Mouse (Mus musculus): Measurements from ENCODE around the gene Zzef1.

Zzef1 gene

GRCm38 (mm10) chr11:72806556-72806955, 10.5 kb downstream of the Zzef1 start:
- DNase-seq (ENCODE audit: extremely low spot score, low spot score), result no peak

- DNase-seq (ENCODE audit: extremely low spot score, low spot score), result no peak
Measured at GRCm38 (mm10) chr11:72807992-72808391, 12.0 kb downstream of the Zzef1 start.

DNA sequence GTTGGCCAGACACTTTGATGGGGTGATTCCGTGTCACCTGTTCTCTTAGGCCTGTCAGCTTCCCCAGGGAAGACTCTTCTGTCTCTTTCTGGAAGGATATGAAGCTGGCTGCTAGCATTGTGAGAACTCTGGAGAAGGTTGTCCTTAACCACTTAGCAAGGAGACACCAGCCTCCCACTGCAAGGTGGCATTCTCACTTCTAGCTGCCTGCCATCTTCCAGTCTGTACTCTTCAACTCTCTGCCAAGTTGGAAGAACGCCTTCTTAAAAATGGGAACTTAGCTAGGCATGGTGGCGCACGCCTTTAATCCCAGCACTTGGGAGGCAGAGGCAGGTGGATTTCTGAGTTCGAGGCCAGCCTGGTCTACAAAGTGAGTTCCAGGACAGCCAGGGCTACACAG, 17.7 kb downstream of the Zzef1 start:
- no peak for DNase-seq (ENCODE audit: extremely low spot score, low spot score)

DNA sequence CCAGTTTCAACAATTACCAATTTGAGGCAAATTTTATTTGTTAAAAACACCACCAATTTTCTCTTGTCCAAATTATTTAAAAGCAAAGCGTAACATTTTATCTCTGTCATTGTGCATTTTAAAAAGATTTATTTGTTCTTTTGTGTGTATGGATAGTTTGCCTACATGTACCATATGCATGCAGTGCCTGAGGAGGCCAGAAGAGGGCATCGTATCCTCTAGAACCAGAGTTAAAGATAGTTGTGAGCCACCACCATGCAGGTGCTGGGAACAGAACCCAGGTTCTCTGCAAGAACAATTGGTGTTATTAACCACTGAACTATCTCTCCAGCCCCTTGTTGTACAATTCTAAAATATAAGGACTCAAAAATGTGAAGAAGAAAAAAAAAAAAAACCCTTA, 18.2 kb downstream of the Zzef1 start:
- DNase-seq (ENCODE audit: extremely low spot score, low spot score), result no peak

GRCm38 (mm10) chr11:72816859-72817258, 20.8 kb downstream of the Zzef1 start:
- DNase-seq (ENCODE audit: extremely low spot score, low spot score), result no peak

GRCm38 (mm10) chr11:72818067-72818466, 22.0 kb downstream of the Zzef1 start:
- DNase-seq (ENCODE audit: extremely low spot score, low spot score), result no peak

DNA sequence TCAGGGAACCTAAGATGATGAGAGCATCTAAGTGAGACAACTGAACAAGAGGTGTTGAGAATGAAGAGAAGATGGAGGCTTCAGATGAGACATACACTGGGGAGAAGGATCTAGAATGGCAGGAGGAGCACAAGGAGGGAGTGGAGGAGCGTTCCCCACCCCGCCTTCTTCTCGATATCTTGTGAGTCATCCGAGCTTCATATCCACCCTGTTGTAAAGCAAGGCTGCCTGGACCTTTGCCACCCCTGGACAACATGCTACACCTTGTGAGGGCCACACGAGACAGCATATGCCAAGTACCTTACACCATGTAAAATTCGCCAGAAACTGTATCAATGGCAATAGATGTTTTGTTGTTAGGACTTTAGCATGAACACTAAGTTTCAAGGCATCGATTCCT, 25.0 kb downstream of the Zzef1 start:
- no peak for DNase-seq (ENCODE audit: extremely low spot score, low spot score)

DNA sequence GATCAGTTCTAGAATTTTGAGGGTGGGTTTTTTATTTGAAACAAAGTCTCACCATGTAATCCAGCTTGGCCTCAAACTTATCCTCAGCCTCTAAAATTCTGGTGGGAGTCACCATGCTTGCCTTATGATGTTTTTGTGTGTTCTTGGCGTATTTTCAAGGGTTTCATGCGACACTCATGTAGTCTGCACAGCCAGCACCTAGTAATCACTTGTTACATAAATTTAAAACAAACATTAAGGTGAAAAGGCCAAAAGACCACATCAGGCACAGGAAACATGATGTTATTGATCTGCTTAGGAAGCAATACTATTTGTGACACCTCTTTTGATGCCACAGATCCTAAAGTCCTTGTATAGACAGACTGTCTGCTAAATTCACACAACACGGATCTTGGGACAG, 33.8 kb downstream of the Zzef1 start:
- no peak for DNase-seq (ENCODE audit: extremely low spot score, low spot score)

- no peak for DNase-seq (ENCODE audit: extremely low spot score, low spot score)
Measured at GRCm38 (mm10) chr11:72842731-72843130, 46.7 kb downstream of the Zzef1 start.

GRCm38 (mm10) chr11:72843576-72843975, 47.5 kb downstream of the Zzef1 start:
- no peak for DNase-seq (ENCODE audit: extremely low spot score, low spot score)

GRCm38 (mm10) chr11:72845526-72845925, 49.5 kb downstream of the Zzef1 start:
- no peak for DNase-seq (ENCODE audit: extremely low spot score, low spot score)

DNA sequence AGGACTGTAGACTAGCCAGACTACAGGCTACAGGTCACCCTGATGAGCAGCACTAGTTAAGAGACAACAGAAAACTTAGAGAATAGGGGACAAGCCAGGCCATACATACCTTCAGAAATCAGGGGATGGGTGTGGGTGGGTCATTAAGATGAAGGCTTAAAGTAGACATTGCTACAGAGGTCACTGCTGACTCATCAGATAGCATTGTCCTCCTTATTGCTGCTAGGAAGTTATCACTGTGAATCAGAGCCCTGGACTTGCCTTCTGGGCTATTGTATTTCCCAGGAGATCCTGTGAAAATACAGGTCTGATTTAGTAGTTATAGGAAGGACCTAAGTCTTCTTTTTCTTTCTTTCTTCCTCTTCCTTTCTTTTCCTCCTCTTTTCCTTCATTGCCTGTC, 50.7 kb downstream of the Zzef1 start:
- no peak for DNase-seq (ENCODE audit: extremely low spot score, low spot score)

DNA sequence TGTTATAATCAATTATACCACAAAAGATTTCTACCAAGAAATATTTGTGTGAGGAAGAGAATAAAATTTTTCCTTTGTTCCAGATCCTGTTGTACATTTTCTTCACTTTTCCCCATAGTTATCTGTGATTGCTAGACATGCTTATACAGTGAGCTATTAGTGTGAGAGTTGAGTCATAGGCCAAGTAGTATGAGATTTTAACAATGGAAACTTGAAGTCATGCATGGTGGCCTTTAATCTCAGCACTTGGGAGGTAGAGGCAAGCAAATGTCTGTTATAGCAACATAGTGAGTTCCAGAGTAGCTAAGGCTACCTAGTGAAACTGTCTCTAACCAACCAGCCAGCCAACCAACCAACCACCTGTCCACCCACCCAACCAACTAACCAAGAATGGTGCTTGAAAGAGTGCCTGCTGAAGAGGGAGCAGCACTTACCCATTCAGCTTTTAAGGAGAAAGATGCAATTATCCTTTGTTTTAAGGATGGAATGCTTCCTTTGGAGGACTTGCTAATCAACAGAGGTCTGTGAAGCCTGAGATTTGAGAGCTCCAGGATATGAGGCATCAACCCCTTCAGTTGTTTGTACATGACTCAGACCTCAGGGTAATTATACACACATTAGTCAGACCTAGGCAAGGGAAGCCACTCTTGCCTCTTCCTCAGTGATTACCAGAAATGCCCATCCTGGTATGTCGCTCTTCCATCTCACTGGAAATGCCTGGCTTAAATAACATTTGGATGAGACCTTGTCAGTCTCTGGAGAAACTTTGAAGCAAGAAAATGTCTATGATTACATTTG, 52.0 kb downstream of the Zzef1 start:
- DNase-seq (ENCODE audit: extremely low spot score, low spot score), result no peak

- DNase-seq (ENCODE audit: extremely low spot score, low spot score), result no peak
Measured at GRCm38 (mm10) chr11:72850419-72851131, 54.5 kb downstream of the Zzef1 start.

DNA sequence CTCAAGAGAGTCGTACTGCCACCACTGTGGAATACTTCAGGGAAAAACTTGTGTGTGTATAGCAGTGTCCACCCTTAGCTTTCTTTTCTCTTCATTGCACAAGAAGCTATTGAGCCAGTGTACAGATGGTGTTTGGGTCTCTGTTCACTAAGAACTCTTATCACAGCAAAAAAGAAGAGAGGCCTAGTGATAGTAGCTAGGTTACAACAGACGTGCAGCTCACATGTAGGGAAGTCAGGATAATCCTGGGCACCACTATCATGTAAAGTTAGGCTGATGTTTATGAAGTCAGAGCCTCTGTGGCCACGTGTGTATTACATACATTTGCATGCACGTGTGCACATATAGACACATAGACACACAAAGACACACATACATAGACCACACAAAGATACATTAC, 55.2 kb downstream of the Zzef1 start:
- no peak for DNase-seq (ENCODE audit: extremely low spot score, low spot score)

- no peak for DNase-seq (ENCODE audit: extremely low spot score, low spot score)
Measured at GRCm38 (mm10) chr11:72852122-72852521, 56.1 kb downstream of the Zzef1 start.

DNA sequence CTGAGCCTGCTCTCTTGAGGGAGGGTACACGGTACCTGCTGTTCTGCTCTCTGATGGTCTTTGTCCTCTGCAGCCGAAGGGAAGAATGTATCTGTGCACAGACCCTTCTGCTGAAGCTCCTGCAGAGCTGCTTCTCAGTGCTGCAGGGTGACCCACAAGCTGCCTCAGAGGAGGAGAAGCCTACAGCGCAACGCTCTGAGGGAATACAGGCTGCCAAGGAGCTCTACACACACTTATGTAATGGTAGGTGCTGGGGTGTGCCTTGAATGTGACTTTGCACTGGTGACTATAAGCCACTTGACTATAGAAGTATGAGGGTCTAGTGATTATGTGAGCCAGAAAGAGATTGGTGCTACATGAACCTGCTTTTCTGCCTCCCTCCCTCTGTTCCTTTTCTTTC, 57.1 kb downstream of the Zzef1 start:
- DNase-seq (ENCODE audit: extremely low spot score, low spot score), result no peak

GRCm38 (mm10) chr11:72854251-72854650, 58.2 kb downstream of the Zzef1 start:
- DNase-seq (ENCODE audit: extremely low spot score, low spot score), result no peak

DNA sequence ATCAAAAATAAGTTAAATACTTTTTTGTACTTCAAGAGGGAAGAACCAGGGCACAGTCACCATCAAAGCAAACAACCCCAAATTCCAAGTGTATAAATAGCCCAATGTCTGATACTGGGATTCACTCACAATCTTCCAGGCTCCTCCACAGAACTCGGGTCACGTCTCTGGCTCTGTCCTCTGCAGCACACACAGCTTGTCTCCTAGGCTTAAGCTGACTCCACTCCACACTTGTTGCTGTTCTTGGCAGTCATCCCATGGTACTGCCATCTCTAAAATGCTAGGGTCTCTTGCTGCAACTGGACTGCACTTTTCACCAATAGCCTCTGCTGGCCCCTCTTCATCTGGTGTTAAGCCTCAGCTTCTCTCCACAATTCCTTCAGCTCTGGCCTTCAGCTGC, 60.7 kb downstream of the Zzef1 start:
- DNase-seq (ENCODE audit: extremely low spot score, low spot score), result no peak

GRCm38 (mm10) chr11:72861236-72861635, 65.2 kb downstream of the Zzef1 start:
- DNase-seq (ENCODE audit: extremely low spot score, low spot score), result no peak

- DNase-seq (ENCODE audit: extremely low spot score, low spot score), result no peak
Measured at GRCm38 (mm10) chr11:72866446-72866845, 70.4 kb downstream of the Zzef1 start.

- no peak for DNase-seq (ENCODE audit: extremely low spot score, low spot score)
Measured at GRCm38 (mm10) chr11:72872061-72872460, 76.0 kb downstream of the Zzef1 start.

- no peak for DNase-seq (ENCODE audit: extremely low spot score, low spot score)
Measured at GRCm38 (mm10) chr11:72892623-72893022, 96.6 kb downstream of the Zzef1 start.

Data from neural tube, embryonic 10.5 days (tissue).